Mouse (Mus musculus): Measurements from ENCODE around the gene 1700113H08Rik. TPM values are rescaled to one million over a fixed set of nuclear protein-coding genes. Genes with fewer than 3 reads are reported as not detected.
A peak's percentile ranks its signal among the peaks of the same experiment; 100 is the strongest.

1700113H08Rik gene
- polyA plus RNA-seq (2015; fragmentation: Nextera tagmentation; extraction: Ambion mirVana) = 0.20 TPM in 1 of 2 replicates, not detected in the other

DNA sequence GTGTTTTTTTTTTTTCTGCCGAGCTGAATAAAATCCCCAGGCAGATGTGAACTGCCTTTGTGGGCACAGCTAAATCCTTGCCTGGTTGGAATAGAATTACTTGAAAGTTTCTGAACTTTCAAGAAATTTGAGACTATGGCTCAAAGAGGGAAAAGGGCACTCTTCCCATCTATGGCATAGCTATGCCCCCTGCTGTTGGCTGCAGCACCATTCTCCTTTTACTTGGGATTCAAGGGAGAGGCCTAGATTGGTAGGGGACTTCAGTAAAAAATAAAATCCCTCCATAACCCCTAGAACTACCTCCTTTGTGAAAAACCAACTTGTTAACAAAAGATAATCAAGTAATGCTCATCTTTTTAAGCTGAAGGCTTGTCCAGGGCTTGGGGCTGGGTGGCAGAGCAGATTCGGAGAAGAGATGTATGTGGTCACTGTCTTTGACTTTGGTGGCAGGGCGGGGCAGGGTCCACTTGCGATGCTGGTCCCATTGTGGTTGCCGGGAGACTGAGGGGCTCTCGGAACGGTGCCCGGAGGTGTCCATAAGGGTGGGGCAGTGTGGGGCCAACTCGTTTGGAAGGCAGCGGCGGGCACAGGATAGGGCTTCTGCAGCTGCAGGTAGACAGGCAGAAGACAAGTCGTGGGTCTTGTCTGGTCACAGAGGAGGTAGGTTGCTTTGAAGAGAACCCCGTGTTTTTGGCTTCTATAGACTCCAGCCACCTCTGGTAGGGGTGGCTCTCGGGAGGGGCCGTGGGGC, at the start of gene 1700113H08Rik:
Gene 1700113H08Rik (plus strand): TSS at position 546 of the 751 bp plus-strand sequence.
- 12% methylated on average over 15 of the region's 15 CpGs for WGBS
- Histone ChIP-seq H3K27ac (replicated peaks) (no peak within 1 kb of the TSS), H3K9ac (peak within 1 kb of the TSS; percentile 75), H3K4me3 (peak within 1 kb of the TSS; percentile 57), H3K4me1 (peaks cover 12% of the 10 kb centered on the region), H3K27me3 (replicated peaks) (peaks cover 22% of the 10 kb centered on the region), H3K36me3 (no peaks in the 10 kb centered on the region), H3K9me3 (no peaks in the 10 kb centered on the region), H3K4me2 (peak within 1 kb of the TSS; percentile 93)
- ATAC-seq (ENCODE audit: extremely low read depth, insufficient number of reproducible peaks, low FRiP score, low TSS enrichment) = no peak

GRCm38 (mm10) chr10:87008215-87008499, 49.7 kb upstream of the 1700113H08Rik start:
- H3K9me3 ChIP-seq = no peaks in the 10 kb centered on the region
- H3K4me3 ChIP-seq = no peak overlapping the region
- H3K27me3 ChIP-seq (replicated peaks) = peaks cover 6% of the 10 kb centered on the region; the same call in 1 of the 2 replicates
- no peak overlapping the region for H3K27ac ChIP-seq (replicated peaks)
- no peaks in the 10 kb centered on the region for H3K36me3 ChIP-seq
- no peaks in the 10 kb centered on the region for H3K4me1 ChIP-seq
- H3K4me2 ChIP-seq = no peak overlapping the region
- WGBS = 73% methylated on average over 3 of the region's 3 CpGs
- no peak for ATAC-seq (ENCODE audit: extremely low read depth, insufficient number of reproducible peaks, low FRiP score, low TSS enrichment)
- H3K9ac ChIP-seq = no peak overlapping the region

- Histone ChIP-seq H3K9me3 (no peaks in the 10 kb centered on the region), H3K27ac (replicated peaks) (no peak overlapping the region), H3K4me2 (no peak overlapping the region), H3K9ac (no peak overlapping the region), H3K4me3 (no peak overlapping the region), H3K4me1 (peaks cover 17% of the 10 kb centered on the region), H3K27me3 (replicated peaks) (peaks cover 6% of the 10 kb centered on the region; the same call in 1 of the 2 replicates), H3K36me3 (no peaks in the 10 kb centered on the region)
- 84% methylated on average over 7 of the region's 7 CpGs for WGBS
- no peak for ATAC-seq (ENCODE audit: extremely low read depth, insufficient number of reproducible peaks, low FRiP score, low TSS enrichment)
Measured at GRCm38 (mm10) chr10:87012087-87012486, 45.8 kb upstream of the 1700113H08Rik start.

DNA sequence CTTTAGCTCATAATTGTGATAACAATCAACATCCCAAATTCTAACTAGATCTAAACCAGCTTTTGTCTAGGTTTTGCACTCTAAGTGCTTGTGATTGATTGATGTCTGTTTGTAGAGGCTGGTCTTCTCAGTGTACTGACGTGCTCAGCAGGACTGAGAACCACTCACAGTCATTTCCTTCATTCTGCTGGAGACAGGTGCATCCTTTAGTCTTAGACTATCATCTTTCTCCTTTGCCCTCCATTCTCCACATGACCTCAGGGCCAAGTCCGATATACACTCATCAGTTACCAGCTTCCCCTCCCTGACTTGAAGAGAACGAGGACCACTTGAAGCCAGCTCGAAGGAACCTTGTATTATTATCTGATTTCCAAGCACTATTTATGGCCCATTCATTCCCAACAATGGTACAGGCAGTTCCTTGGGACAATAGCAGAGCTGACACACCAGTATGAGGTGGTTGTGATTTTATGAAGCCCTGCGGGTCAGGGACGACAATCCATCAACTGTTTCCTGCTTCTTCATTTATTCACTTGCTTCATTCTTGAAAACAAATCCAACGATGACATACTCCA, 43.4 kb upstream of the 1700113H08Rik start:
- Histone ChIP-seq H3K27me3 (replicated peaks) (peaks cover 4% of the 10 kb centered on the region; the same call in 1 of the 2 replicates), H3K9ac (no peak overlapping the region), H3K4me2 (no peak overlapping the region), H3K4me1 (peaks cover 17% of the 10 kb centered on the region), H3K4me3 (no peak overlapping the region), H3K36me3 (no peaks in the 10 kb centered on the region), H3K27ac (replicated peaks) (no peak overlapping the region), H3K9me3 (no peaks in the 10 kb centered on the region)
- WGBS = 55% methylated on average over 7 of the region's 7 CpGs
- no peak for ATAC-seq (ENCODE audit: extremely low read depth, insufficient number of reproducible peaks, low FRiP score, low TSS enrichment)

DNA sequence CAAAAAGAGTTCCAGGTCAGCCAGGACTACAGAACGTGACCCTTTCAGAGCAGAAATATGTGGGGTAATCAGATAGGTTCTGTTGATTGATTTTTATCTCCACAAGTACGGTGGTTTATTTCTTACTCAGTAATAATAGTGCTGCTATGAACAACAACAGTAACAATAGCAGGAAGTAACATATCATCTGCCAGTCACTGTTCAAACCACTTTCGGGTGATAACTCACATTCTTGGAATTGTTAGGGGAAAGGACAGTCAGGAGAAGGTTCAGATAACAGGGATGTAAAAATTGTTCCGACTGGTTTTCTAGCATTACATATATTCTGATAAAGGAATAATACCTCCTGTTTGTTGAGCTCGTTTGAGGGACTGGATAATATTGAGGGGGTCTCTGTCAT, 42.4 kb upstream of the 1700113H08Rik start:
- WGBS = 15% methylated on average over 5 of the region's 5 CpGs
- no peak overlapping the region for H3K27ac ChIP-seq (replicated peaks)
- no peak for ATAC-seq (ENCODE audit: extremely low read depth, insufficient number of reproducible peaks, low FRiP score, low TSS enrichment)
- no peak overlapping the region for H3K4me3 ChIP-seq
- H3K27me3 ChIP-seq (replicated peaks) = peaks cover 6% of the 10 kb centered on the region; the same call in 1 of the 2 replicates
- no peak overlapping the region for H3K4me2 ChIP-seq
- H3K36me3 ChIP-seq = no peaks in the 10 kb centered on the region
- H3K9me3 ChIP-seq = no peaks in the 10 kb centered on the region
- peaks cover 17% of the 10 kb centered on the region for H3K4me1 ChIP-seq
- H3K9ac ChIP-seq = no peak overlapping the region

GRCm38 (mm10) chr10:87016151-87016692, 41.6 kb upstream of the 1700113H08Rik start:
- no peak; the same call in 1 of the 2 replicates for ATAC-seq (ENCODE audit: extremely low read depth, insufficient number of reproducible peaks, low FRiP score, low TSS enrichment)
- H3K9me3 ChIP-seq = no peaks in the 10 kb centered on the region
- H3K27me3 ChIP-seq (replicated peaks) = peaks cover 10% of the 10 kb centered on the region; the same call in 1 of the 2 replicates
- H3K27ac ChIP-seq (replicated peaks) = no peak overlapping the region
- no peak overlapping the region for H3K4me3 ChIP-seq
- H3K9ac ChIP-seq = no peak overlapping the region
- H3K4me1 ChIP-seq = peaks cover 17% of the 10 kb centered on the region
- no peaks in the 10 kb centered on the region for H3K36me3 ChIP-seq
- H3K4me2 ChIP-seq = peak overlapping the region; percentile 7; the same call in 1 of the 2 replicates
- WGBS = 39% methylated on average over 9 of the region's 9 CpGs

DNA sequence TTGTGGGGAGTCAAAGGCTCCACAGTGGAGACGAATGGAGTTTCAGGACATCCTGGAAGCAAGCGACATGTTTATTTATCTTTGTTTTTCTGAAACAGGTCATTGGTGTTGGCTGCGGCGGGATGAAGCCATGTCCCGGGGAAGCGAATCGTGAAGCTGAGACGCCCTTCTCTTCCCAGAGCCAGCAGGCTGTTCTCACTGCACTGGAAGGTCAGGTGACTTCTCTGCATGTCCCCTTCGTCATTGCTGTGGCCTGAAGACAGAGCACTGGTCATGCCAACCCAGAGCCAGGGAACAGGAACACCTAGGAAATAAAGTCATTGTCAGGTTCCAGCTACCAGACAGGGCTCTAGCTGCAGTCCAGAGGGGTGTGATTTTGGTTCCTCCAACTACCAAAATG, 39.0 kb upstream of the 1700113H08Rik start:
- WGBS = 66% methylated on average over 9 of the region's 9 CpGs
- no peaks in the 10 kb centered on the region for H3K9me3 ChIP-seq
- ATAC-seq (ENCODE audit: extremely low read depth, insufficient number of reproducible peaks, low FRiP score, low TSS enrichment) = no peak

GRCm38 (mm10) chr10:87020711-87021110, 37.1 kb upstream of the 1700113H08Rik start:
- no peak for ATAC-seq (ENCODE audit: extremely low read depth, insufficient number of reproducible peaks, low FRiP score, low TSS enrichment)
- no peak overlapping the region for H3K4me2 ChIP-seq
- WGBS = 56% methylated on average over 16 of the region's 16 CpGs

More for the DNA sequence above, 39.0 kb upstream of the 1700113H08Rik start:
- peaks cover 17% of the 10 kb centered on the region for H3K4me1 ChIP-seq
- no peaks in the 10 kb centered on the region for H3K36me3 ChIP-seq
- no peak overlapping the region for H3K4me3 ChIP-seq
- H3K27me3 ChIP-seq (replicated peaks) = peaks cover 13% of the 10 kb centered on the region
- no peak overlapping the region for H3K27ac ChIP-seq (replicated peaks)
- no peak overlapping the region for H3K4me2 ChIP-seq
- H3K9ac ChIP-seq = no peak overlapping the region

DNA sequence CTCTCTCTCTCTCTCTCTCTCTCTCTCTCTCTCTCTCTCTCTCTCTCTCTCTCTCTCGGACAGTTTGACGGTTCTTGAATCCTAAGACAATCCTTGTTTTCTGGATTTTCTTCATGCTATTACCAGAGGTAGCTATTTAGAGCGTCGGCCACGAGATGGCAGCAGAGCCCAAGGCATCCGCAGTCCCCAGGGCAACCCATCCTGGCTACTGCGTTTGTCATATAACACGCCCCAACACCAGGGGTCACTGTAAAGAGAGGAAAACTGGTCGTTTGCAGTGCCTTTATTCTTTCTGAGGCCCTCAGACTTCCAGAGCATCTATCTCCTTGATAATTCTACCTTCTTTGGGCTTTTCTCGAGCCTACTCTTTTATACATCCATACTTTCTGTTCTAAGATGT, 33.0 kb upstream of the 1700113H08Rik start:
- no peak overlapping the region for H3K9ac ChIP-seq
- H3K36me3 ChIP-seq = no peaks in the 10 kb centered on the region
- H3K27me3 ChIP-seq (replicated peaks) = peaks cover 7% of the 10 kb centered on the region
- no peak overlapping the region for H3K27ac ChIP-seq (replicated peaks)
- peak; percentile 25; the same call in 1 of the 2 replicates for ATAC-seq (ENCODE audit: extremely low read depth, insufficient number of reproducible peaks, low FRiP score, low TSS enrichment)
- H3K4me3 ChIP-seq = no peak overlapping the region
- no peaks in the 10 kb centered on the region for H3K9me3 ChIP-seq
- H3K4me1 ChIP-seq = no peaks in the 10 kb centered on the region
- H3K4me2 ChIP-seq = no peak overlapping the region
- 1% methylated on average over 8 of the region's 10 CpGs for WGBS

More at GRCm38 (mm10) chr10:87020711-87021110, 37.1 kb upstream of the 1700113H08Rik start:
- H3K9ac ChIP-seq = no peak overlapping the region
- H3K27ac ChIP-seq (replicated peaks) = no peak overlapping the region
- no peaks in the 10 kb centered on the region for H3K36me3 ChIP-seq
- no peaks in the 10 kb centered on the region for H3K9me3 ChIP-seq
- H3K27me3 ChIP-seq (replicated peaks) = peaks cover 13% of the 10 kb centered on the region
- no peak overlapping the region for H3K4me3 ChIP-seq
- peaks cover 9% of the 10 kb centered on the region for H3K4me1 ChIP-seq

- H3K4me1 ChIP-seq = peaks cover 14% of the 10 kb centered on the region
- H3K27ac ChIP-seq (replicated peaks) = no peak overlapping the region
- peaks cover 7% of the 10 kb centered on the region; the same call in 1 of the 2 replicates for H3K27me3 ChIP-seq (replicated peaks)
- ATAC-seq (ENCODE audit: extremely low read depth, insufficient number of reproducible peaks, low FRiP score, low TSS enrichment) = no peak
- H3K4me3 ChIP-seq = no peak overlapping the region
- no peak overlapping the region for H3K4me2 ChIP-seq
- WGBS = 73% methylated on average over 8 of the region's 8 CpGs
- H3K9me3 ChIP-seq = no peaks in the 10 kb centered on the region
- H3K9ac ChIP-seq = no peak overlapping the region
- H3K36me3 ChIP-seq = no peaks in the 10 kb centered on the region
Measured at GRCm38 (mm10) chr10:87032768-87033167, 25.1 kb upstream of the 1700113H08Rik start.

GRCm38 (mm10) chr10:87035866-87036265, 22.0 kb upstream of the 1700113H08Rik start:
- Histone ChIP-seq H3K4me1 (peaks cover 24% of the 10 kb centered on the region), H3K9ac (no peak overlapping the region), H3K4me3 (no peak overlapping the region), H3K27me3 (replicated peaks) (peaks cover 10% of the 10 kb centered on the region; the same call in 1 of the 2 replicates), H3K36me3 (no peaks in the 10 kb centered on the region), H3K4me2 (no peak overlapping the region), H3K9me3 (no peaks in the 10 kb centered on the region), H3K27ac (replicated peaks) (no peak overlapping the region)
- WGBS = 74% methylated on average over 15 of the region's 15 CpGs
- no peak for ATAC-seq (ENCODE audit: extremely low read depth, insufficient number of reproducible peaks, low FRiP score, low TSS enrichment)
